Mouse (Mus musculus) hindbrain, postnatal 0 days (tissue): ENCODE results near the gene Smtn. TPM values are rescaled to one million over a fixed set of nuclear protein-coding genes. Genes with fewer than 3 reads are reported as not detected.

Source experiments
- ATAC-seq: fragments of 200-750 bp; cut with Nextera tagmentation; 2 replicates; pipeline ENCODE4 v1.8.0; 2017; ENCODE audit warnings: mild to moderate bottlenecking, moderate TSS enrichment, moderate library complexity
- DNase-seq: peaks from one replicate; pipeline ENCODE4 v3.0.0-alpha.2; 2015; ENCODE audit warnings: low spot score
- H3K27ac ChIP-seq: fragments of 300-500 bp; sonication (generic); 2 replicates; pipeline ENCODE4 v1.5.1; 2014; ENCODE audit warnings: mild to moderate bottlenecking
- H3K27me3 ChIP-seq: fragments of 300-500 bp; sonication (generic); 2 replicates; pipeline ENCODE4 v1.6.1; 2014; ENCODE audit warnings: low read length, mixed read lengths; ENCODE audit not compliant: insufficient read depth
- H3K36me3 ChIP-seq: fragments of 300-500 bp; sonication (generic); 2 replicates; pipeline ENCODE4 v1.6.1; 2014; ENCODE audit warnings: low read length, mixed read lengths; ENCODE audit not compliant: insufficient read depth
- H3K4me1 ChIP-seq: fragments of 300-500 bp; sonication (generic); 2 replicates; pipeline ENCODE4 v1.6.1; 2014; ENCODE audit warnings: antibody characterized with exemption, low read length, mixed read lengths; ENCODE audit not compliant: insufficient read depth
- H3K4me2 ChIP-seq: fragments of 300-500 bp; sonication (generic); 2 replicates; pipeline ENCODE4 v1.6.1; 2014; ENCODE audit warnings: low read depth, mild to moderate bottlenecking, low read length, moderate library complexity, mixed read lengths
- H3K4me3 ChIP-seq: fragments of 300-500 bp; sonication (generic); 2 replicates; pipeline ENCODE4 v1.5.1; 2014; ENCODE audit warnings: low read length
- H3K9ac ChIP-seq: fragments of 300-500 bp; sonication (generic); replicated peaks from 2 replicates; pipeline ENCODE4 v1.6.1; 2014; ENCODE audit warnings: mild to moderate bottlenecking, low read length, moderate library complexity, mixed read lengths
- H3K9me3 ChIP-seq: fragments of 300-500 bp; sonication (generic); 2 replicates; pipeline ENCODE4 v1.6.1; 2016; ENCODE audit warnings: low read length, mixed read lengths
- CTCF ChIP-seq: IDR thresholded peaks from 2 replicates; pipeline ENCODE4 v1.5.1; 2016; ENCODE audit warnings: antibody characterized with exemption, control low read depth, low read depth
- WGBS: fragments of 180-500 bp; shearing (Covaris S2); extraction: QIAGEN DNeasy Blood & Tissue Kit; methylation state at CpG from one replicate; pipeline ENCODE4 v1.1.7; 2014; 5-methylcytosine and 5-hydroxymethylcytosine counted together
- polyA plus RNA-seq: library from polyadenylated mRNA; unstranded; fragments of >200 nt; fragmentation: Nextera tagmentation; extraction: Ambion mirVana; gene quantifications from 2 replicates; pipeline ENCODE4 v1.2.1, GENCODE M21; 2015
- total RNA-seq: library from RNA; depleted of rRNA; stranded (reverse); fragments of >200 nt; gene quantifications from 2 replicates; pipeline ENCODE4 v1.2.3, GENCODE M21; 2014

The Smtn gene
- total and polyA plus RNA-seq, 2 experiments from 2014 or later = 10.0 to 10.7 TPM

DNA sequence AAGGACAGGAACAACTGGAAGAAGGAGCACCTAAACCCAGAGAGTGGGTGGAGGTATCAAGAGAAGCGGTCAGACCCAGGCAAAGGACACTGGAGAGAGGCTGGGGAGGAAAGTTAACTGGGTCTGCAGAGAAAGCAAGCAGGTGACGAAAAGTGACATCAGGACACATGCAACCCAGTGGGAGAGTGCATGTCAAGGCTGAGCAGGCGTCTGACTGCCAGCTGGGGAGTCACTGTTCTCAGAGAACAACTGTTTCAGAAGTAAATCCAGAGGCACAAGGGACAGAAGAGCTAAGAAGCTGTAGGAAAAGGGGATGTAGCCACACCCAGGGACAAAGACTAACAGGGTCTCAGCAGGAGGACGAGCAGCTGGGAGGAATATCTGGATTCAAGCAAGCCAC, 14.9 kb downstream of the Smtn start:
- H3K4me3 ChIP-seq = no peak overlapping the region
- no peak for TF ChIP-seq CTCF
- 74% methylated on average over 4 of the region's 4 CpGs for WGBS
- H3K27me3 ChIP-seq = no peaks in the 10 kb centered on the region
- H3K27ac ChIP-seq = no peak overlapping the region
- 0 out of 2 replicates have a peak, but pooled peaks cover 6% of the 10 kb centered on the region for H3K36me3 ChIP-seq
- DNase-seq = no peak
- no peak for ATAC-seq
- H3K4me2 ChIP-seq = no peak overlapping the region
- H3K9ac ChIP-seq = no peak overlapping the region
- H3K9me3 ChIP-seq = no peaks in the 10 kb centered on the region
- H3K4me1 ChIP-seq = no peaks in the 10 kb centered on the region

DNA sequence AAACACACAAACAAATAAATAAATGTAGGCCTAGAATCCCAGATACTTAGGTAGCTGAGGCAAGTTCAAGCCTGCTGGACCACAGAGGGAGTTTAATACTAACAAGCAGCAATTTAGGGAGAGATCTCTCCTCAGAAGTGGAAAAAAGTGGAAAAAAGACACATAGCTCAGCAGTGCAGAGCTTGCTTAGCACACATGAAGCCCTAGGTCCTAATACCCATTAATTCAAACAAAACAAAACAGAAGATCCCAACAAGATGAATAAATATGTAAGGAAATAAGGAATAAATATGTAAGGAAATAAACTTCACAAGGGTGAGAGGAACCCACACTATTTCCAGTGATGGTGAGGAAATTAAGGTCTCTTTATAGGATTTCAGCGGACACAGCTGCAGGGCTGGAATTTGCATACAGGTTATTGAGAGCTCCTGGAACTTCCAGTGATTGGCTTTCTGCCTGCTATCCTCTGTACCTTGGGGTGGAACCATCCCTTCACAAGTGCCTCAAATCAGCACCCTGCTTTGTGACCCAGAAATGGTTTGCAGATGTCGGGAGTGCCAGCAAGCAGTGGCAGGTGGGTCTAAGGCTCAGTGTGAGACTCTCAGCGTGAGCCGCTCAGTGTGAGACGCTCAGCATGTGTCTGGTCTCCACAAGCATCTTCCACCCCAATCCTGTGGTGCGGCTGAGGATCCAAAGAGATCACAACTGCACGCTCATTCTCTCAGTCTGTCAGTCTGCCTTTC, 16.4 kb downstream of the Smtn start:
- ATAC-seq (no peak), DNase-seq (no peak)
- Histone ChIP-seq H3K4me3 (no peak overlapping the region), H3K27me3 (no peaks in the 10 kb centered on the region), H3K36me3 (0 out of 2 replicates have a peak, but pooled peaks cover 6% of the 10 kb centered on the region), H3K9me3 (no peaks in the 10 kb centered on the region), H3K27ac (no peak overlapping the region), H3K4me2 (no peak overlapping the region), H3K4me1 (no peaks in the 10 kb centered on the region), H3K9ac (no peak overlapping the region)
- TF ChIP-seq CTCF = no peak
- 77% methylated on average over 7 of the region's 7 CpGs for WGBS

DNA sequence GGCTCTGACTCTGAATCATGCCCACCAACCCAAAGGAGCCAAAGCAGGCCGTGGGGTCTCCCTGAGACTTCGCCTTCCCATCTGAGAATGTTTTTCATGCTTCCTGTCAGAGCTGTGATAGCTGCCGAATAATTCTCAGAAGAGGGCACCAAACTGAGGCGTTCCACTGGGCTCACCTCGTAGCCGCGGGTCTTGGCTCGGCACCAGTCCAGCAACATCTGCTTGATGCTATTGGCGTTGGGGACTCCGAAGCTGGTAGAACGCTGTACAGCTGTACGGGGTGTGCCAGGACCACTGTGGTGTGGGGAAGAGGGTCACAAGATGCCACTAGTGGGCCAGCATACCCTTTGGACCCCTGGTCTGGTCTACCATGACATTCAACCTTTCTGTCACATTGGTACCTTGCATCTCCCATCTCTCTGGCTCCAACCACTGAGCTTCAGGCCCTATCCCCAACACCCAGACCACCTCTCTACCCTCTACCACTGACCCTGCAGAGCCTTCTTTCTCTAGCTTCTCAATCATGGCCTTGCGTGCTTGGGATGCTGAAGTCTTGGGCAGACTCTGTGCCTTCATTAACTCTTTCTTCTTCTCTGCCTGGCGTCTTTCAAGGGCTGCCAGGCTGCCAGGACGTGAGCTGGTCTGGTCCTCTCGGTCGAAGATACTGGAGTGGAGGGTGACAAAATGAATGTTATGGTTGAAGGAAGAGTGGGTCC, 18.0 kb downstream of the Smtn start:
- no peak overlapping the region for H3K9ac ChIP-seq
- no peak overlapping the region for H3K4me3 ChIP-seq
- no peak for TF ChIP-seq CTCF
- ATAC-seq (no peak), DNase-seq (no peak)
- H3K4me1 ChIP-seq = peaks cover 1% of the 10 kb centered on the region; the same call in 1 of the 2 replicates
- no peak overlapping the region for H3K4me2 ChIP-seq
- H3K9me3 ChIP-seq = no peaks in the 10 kb centered on the region
- H3K27ac ChIP-seq = no peak overlapping the region
- 0 out of 2 replicates have a peak, but pooled peaks cover 6% of the 10 kb centered on the region for H3K36me3 ChIP-seq
- 93% methylated on average over 17 of the region's 17 CpGs for WGBS
- no peaks in the 10 kb centered on the region for H3K27me3 ChIP-seq

DNA sequence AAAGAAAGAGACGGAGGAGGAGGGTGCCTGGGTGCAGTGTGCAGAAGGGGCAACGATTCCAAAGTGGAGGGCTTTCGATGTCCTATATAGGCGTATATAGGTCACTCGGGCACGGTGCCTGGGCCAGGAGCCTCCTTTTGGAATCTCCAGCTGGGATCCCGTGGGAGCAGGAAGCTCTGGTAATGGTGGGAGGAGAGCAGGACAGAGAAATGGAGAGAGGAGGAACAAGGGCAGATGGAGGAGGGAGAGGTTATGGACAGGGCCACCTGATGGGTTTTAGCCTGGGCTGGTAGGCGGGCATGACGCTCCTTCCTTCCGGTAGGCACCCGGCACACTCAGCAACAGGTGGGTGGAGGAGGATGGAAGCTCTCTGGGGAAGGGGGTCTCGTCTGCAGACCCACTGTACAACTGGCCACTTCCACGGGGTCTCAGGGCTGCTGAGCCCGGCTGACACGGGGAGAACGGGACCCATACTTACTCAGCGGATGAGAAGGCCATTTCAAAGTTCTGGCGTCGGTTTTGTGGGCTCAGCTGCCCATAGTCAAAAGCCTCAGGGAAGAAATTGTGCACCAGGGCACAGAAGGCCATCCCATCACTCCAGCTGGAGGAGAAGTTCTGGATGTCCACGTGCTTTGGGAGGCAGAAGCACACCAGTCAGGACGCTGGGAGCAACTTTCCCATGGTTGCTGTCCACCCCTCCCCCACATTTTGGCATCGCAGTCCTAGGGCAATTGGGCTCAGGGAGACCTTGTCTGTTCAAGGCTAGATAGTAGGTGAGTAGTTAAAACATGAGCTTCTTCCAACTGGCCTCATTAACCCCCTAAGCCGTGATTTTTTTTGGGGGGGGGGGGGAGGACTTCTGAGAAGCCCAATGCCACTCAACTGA, 18.8 kb downstream of the Smtn start:
- Histone ChIP-seq H3K27me3 (no peaks in the 10 kb centered on the region), H3K27ac (no peak overlapping the region)

DNA sequence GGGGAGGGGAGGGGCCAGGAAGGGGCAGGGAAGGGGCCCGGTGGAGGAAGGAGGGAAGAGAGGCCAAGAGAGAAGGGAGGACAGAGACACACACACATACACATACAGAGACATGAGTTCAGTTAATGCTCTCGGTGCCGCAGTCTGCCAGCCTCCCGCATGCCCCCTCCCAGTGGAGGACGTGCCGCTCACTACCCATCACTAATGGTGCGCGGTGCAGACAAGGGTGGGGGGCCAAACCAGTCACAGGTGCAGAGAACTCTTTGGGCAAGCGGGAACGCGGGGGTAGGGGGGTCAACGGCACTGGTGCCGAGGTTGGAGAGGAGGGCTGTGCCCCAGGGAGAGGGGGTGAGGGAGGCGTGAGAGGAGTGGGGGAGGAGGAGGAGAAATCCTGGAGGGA, 19.5 kb downstream of the Smtn start:
- Histone ChIP-seq H3K9me3 (no peaks in the 10 kb centered on the region), H3K36me3 (0 out of 2 replicates have a peak, but pooled peaks cover 6% of the 10 kb centered on the region), H3K4me3 (no peak overlapping the region), H3K4me1 (peaks cover 10% of the 10 kb centered on the region; the same call in 1 of the 2 replicates), H3K27me3 (no peaks in the 10 kb centered on the region), H3K4me2 (no peak overlapping the region), H3K9ac (no peak overlapping the region), H3K27ac (no peak overlapping the region)
- ATAC-seq (no peak), DNase-seq (no peak)
- TF ChIP-seq CTCF = no peak
- WGBS = 75% methylated on average over 14 of the region's 14 CpGs

More for the DNA sequence above, 18.8 kb downstream of the Smtn start:
- no peaks in the 10 kb centered on the region for H3K9me3 ChIP-seq
- H3K4me1 ChIP-seq = peaks cover 8% of the 10 kb centered on the region; the same call in 1 of the 2 replicates
- ATAC-seq (no peak), DNase-seq (no peak)
- no peak overlapping the region for H3K9ac ChIP-seq
- TF ChIP-seq CTCF = no peak
- H3K4me3 ChIP-seq = no peak overlapping the region
- 84% methylated on average over 23 of the region's 23 CpGs for WGBS
- H3K36me3 ChIP-seq = 0 out of 2 replicates have a peak, but pooled peaks cover 6% of the 10 kb centered on the region
- no peak overlapping the region for H3K4me2 ChIP-seq

DNA sequence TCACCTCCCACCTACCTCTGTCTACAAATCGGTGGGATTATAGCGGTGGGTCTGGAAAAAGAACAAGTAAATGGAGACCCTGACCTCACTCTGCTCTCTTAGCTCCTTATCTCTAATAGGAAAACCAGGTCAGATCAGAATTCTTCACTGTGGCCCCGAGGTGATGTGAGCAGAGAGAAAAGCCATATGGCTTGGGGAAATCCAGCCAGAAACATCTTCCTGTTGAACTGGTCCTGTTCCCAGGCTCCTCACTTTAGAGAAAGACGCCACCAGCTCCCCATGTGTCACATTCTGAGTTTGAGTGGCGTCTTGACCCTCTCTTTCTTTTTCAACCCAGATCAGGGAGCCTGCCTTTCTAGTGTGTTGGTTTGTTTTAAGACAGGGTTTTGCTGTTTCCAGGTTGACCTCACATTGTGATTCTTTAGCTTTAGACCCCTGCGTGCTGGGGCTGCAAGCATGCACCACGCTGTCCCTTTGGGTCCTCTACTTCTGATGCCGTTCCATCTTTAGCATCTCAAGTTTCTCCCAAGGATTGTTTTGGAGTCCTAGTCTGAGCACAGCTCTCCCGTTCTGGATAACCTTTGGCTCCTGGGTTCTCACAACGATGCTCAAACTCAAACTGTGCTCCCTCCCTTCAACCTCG, 20.5 kb downstream of the Smtn start:
- no peaks in the 10 kb centered on the region for H3K9me3 ChIP-seq
- 0 out of 2 replicates have a peak, but pooled peaks cover 6% of the 10 kb centered on the region for H3K36me3 ChIP-seq
- H3K4me2 ChIP-seq = no peak overlapping the region
- WGBS = 80% methylated on average over 11 of the region's 11 CpGs
- no peaks in the 10 kb centered on the region for H3K27me3 ChIP-seq
- no peak for DNase-seq
- ATAC-seq = no peak
- no peak overlapping the region for H3K4me3 ChIP-seq
- peaks cover 10% of the 10 kb centered on the region; the same call in 1 of the 2 replicates for H3K4me1 ChIP-seq
- no peak for TF ChIP-seq CTCF
- H3K27ac ChIP-seq = no peak overlapping the region
- no peak overlapping the region for H3K9ac ChIP-seq
